Mouse (Mus musculus) myocyte (in vitro differentiated cells): ENCODE data around the gene 4930502E18Rik.

Source experiments
- E2F4 ChIP-seq: IDR thresholded peaks from one replicate; pipeline ENCODE4 v1.6.1; 2011; ENCODE audit warnings: mild to moderate bottlenecking, control low read depth, moderate library complexity; ENCODE audit not compliant: insufficient read depth
- MYOG ChIP-seq, 3 experiments: IDR thresholded peaks; one replicate each; pipeline ENCODE4 v1.6.1; 2011; ENCODE audit warnings: control low read depth in 2 of 3, low read depth in 2 of 3, mild to moderate bottlenecking in 2 of 3; ENCODE audit not compliant: insufficient read length in 2 of 3, control insufficient read depth in 1 of 3, insufficient read depth in 1 of 3
- POLR2A ChIP-seq: IDR thresholded peaks from one replicate; pipeline ENCODE4 v1.6.1; 2011; ENCODE audit warnings: low read depth, mild to moderate bottlenecking, control low read depth, moderate library complexity; ENCODE audit not compliant: insufficient read length
- POLR2AphosphoS2 ChIP-seq: IDR thresholded peaks from one replicate; pipeline ENCODE4 v1.6.1; 2011; ENCODE audit warnings: low read depth, control low read depth; ENCODE audit not compliant: insufficient read length
- REST ChIP-seq: IDR thresholded peaks from one replicate; pipeline ENCODE4 v1.6.1; 2011; ENCODE audit warnings: mild to moderate bottlenecking, control low read depth, moderate library complexity; ENCODE audit not compliant: insufficient read depth, insufficient read length
- SRF ChIP-seq: IDR thresholded peaks from one replicate; pipeline ENCODE4 v1.6.1; 2011; ENCODE audit warnings: low read depth; ENCODE audit not compliant: control insufficient read depth, insufficient read length
- TCF3 ChIP-seq: IDR thresholded peaks from one replicate; pipeline ENCODE4 v1.6.1; 2011; ENCODE audit warnings: low read depth, control low read depth; ENCODE audit not compliant: insufficient read length
- USF1 ChIP-seq: IDR thresholded peaks from one replicate; pipeline ENCODE4 v1.6.1; 2011; ENCODE audit warnings: low read depth, mild to moderate bottlenecking, control low read depth, moderate library complexity

DNA sequence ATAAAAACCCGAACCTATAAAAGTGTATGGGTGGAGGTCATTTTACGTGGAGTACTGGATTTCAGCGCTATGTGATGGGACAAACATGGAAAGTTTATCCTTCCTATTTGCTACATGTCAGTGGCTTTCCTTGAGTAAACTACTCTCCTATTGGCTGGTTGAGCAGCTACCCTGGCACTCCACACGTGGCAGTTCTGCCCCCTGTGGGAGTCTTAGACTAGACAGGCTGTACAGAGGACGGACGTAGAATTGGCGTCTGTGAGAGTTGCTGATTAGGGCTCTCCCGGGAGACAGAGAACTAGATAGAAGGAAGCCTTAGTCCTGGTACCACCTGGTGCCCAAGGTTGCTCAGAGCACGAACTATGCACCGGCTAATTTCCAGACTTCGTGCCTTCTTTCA, at the start of gene 4930502E18Rik:
- TF ChIP-seq POLR2A: no peak
- no peak for TF ChIP-seq POLR2AphosphoS2
- no peak for TF ChIP-seq MYOG (IDR thresholded peaks at IDR 0.05; ENCODE audit: control insufficient read depth in 1 of 3, insufficient read depth in 1 of 3, insufficient read length in 2 of 3, low read depth in 2 of 3)
- TF ChIP-seq SRF: no peak
- no peak for TF ChIP-seq E2F4
- TF ChIP-seq USF1: no peak
- no peak for TF ChIP-seq TCF3
- no peak for TF ChIP-seq REST
